Mouse (Mus musculus) lung, embryonic 14.5 days (tissue): ENCODE results near the gene Mex3d. TPM values are rescaled to one million over a fixed set of nuclear protein-coding genes. Genes with fewer than 3 reads are reported as not detected.
A peak's percentile ranks its signal among the peaks of the same experiment; 100 is the strongest.
"Not testable (repeated sequence)": the region's sequence is repeated elsewhere in the genome, so short reads cannot be mapped to it uniquely, and the experiment has no call there.

Source experiments
- ATAC-seq: fragments of 200-750 bp; cut with Nextera tagmentation; 2 replicates; pipeline ENCODE4 v1.8.0; 2017; ENCODE audit warnings: mild to moderate bottlenecking, moderate TSS enrichment, moderate library complexity; ENCODE audit not compliant: insufficient read depth
- DNase-seq: peaks from one replicate; pipeline ENCODE4 v3.0.0-alpha.2; 2015
- H3K27ac ChIP-seq: fragments of 300-500 bp; sonication (generic); 2 replicates; pipeline ENCODE4 v1.5.1; 2014; ENCODE audit warnings: low read depth, mild to moderate bottlenecking, moderate library complexity
- H3K27me3 ChIP-seq: fragments of 300-500 bp; sonication (generic); 2 replicates; pipeline ENCODE4 v1.6.1; 2014; ENCODE audit warnings: low read length, control low read depth; ENCODE audit not compliant: insufficient read depth
- H3K36me3 ChIP-seq: fragments of 300-500 bp; sonication (generic); 2 replicates; pipeline ENCODE4 v1.6.1; 2014; ENCODE audit warnings: control low read depth; ENCODE audit not compliant: insufficient read depth
- H3K4me1 ChIP-seq: fragments of 300-500 bp; sonication (generic); 2 replicates; pipeline ENCODE4 v1.6.1; 2014; ENCODE audit warnings: antibody characterized with exemption, control low read depth; ENCODE audit not compliant: insufficient read depth
- H3K4me2 ChIP-seq: fragments of 300-500 bp; sonication (generic); 2 replicates; pipeline ENCODE4 v1.6.1; 2014; ENCODE audit warnings: mild to moderate bottlenecking
- H3K4me3 ChIP-seq: fragments of 300-500 bp; sonication (generic); 2 replicates; pipeline ENCODE4 v1.5.1; 2014; ENCODE audit warnings: low read depth, low read length
- H3K9ac ChIP-seq: fragments of 300-500 bp; sonication (generic); 2 replicates; pipeline ENCODE4 v1.6.1; 2014
- H3K9me3 ChIP-seq: fragments of 300-500 bp; sonication (generic); 2 replicates; pipeline ENCODE4 v1.6.1; 2016; ENCODE audit warnings: low read depth, low read length, control low read depth
- CTCF ChIP-seq: IDR thresholded peaks from 2 replicates; pipeline ENCODE4 v1.5.1; 2016; ENCODE audit warnings: antibody characterized with exemption, low read depth
- WGBS: fragments of 180-500 bp; shearing (Covaris S2); extraction: QIAGEN DNeasy Blood & Tissue Kit; methylation state at CpG from one replicate; pipeline ENCODE4 v1.1.7; 2014; 5-methylcytosine and 5-hydroxymethylcytosine counted together
- polyA plus RNA-seq: library from polyadenylated mRNA; unstranded; fragments of >200 nt; fragmentation: Nextera tagmentation; extraction: Ambion mirVana; gene quantifications from 2 replicates; pipeline ENCODE4 v1.2.1, GENCODE M21; 2014

The Mex3d gene
- polyA plus RNA-seq, 1 experiment from 2014 or later, result 8.6 TPM

- Histone ChIP-seq H3K9ac (peak overlapping the region; percentile 26; the same call in 1 of the 2 replicates), H3K4me1 (peaks cover 18% of the 10 kb centered on the region; the same call in 1 of the 2 replicates), H3K36me3 (no peaks in the 10 kb centered on the region), H3K4me3 (peak overlapping the region; percentile 36), H3K4me2 (peak overlapping the region; percentile 60), H3K27ac (no peak overlapping the region), H3K27me3 (peaks cover 97% of the 10 kb centered on the region), H3K9me3 (no peaks in the 10 kb centered on the region)
- WGBS, result 8% methylated on average over 17 of the region's 17 CpGs
- TF ChIP-seq CTCF, result no peak
- no peak for DNase-seq
- ATAC-seq, result no peak
These were observed 39.9 kb downstream of the Mex3d start for GRCm38 (mm10) chr10:80347514-80347967.

- H3K9ac ChIP-seq, H3K4me3 ChIP-seq, H3K36me3 ChIP-seq, H3K9me3 ChIP-seq, DNase-seq, ATAC-seq, H3K27ac ChIP-seq, H3K4me2 ChIP-seq: not testable (repeated sequence)
- Histone ChIP-seq H3K4me1 (peaks cover 18% of the 10 kb centered on the region; the same call in 1 of the 2 replicates), H3K27me3 (peaks cover 97% of the 10 kb centered on the region)
- WGBS, result 76% methylated on average over 5 of the region's 6 CpGs
These were observed 41.5 kb downstream of the Mex3d start for GRCm38 (mm10) chr10:80345929-80346328.

- peaks cover 97% of the 10 kb centered on the region for H3K27me3 ChIP-seq
- 2% methylated on average over 16 of the region's 16 CpGs for WGBS
- no peaks in the 10 kb centered on the region for H3K9me3 ChIP-seq
- peak overlapping the region; percentile 4; the same call in 1 of the 2 replicates for H3K4me3 ChIP-seq
- TF ChIP-seq CTCF, result no peak
- H3K36me3 ChIP-seq, result no peaks in the 10 kb centered on the region
- no peak for ATAC-seq
- no peak overlapping the region for H3K9ac ChIP-seq
- peaks cover 18% of the 10 kb centered on the region; the same call in 1 of the 2 replicates for H3K4me1 ChIP-seq
- peak overlapping the region; percentile 36 for H3K4me2 ChIP-seq
- H3K27ac ChIP-seq, result no peak overlapping the region
- no peak for DNase-seq
These were observed 42.3 kb downstream of the Mex3d start for GRCm38 (mm10) chr10:80345122-80345521.

- H3K36me3 ChIP-seq, result no peaks in the 10 kb centered on the region
- peak overlapping the region; percentile 36 for H3K4me2 ChIP-seq
- WGBS, result 44% methylated on average over 9 of the region's 9 CpGs
- H3K27ac ChIP-seq, result no peak overlapping the region
- no peak for ATAC-seq
- H3K4me3 ChIP-seq, result no peak overlapping the region
- H3K4me1 ChIP-seq, result peaks cover 18% of the 10 kb centered on the region; the same call in 1 of the 2 replicates
- TF ChIP-seq CTCF, result no peak
- H3K9me3 ChIP-seq, result no peaks in the 10 kb centered on the region
- no peak for DNase-seq
- no peak overlapping the region for H3K9ac ChIP-seq
- H3K27me3 ChIP-seq, result peaks cover 87% of the 10 kb centered on the region
These were observed 43.3 kb downstream of the Mex3d start for GRCm38 (mm10) chr10:80344131-80344661.

DNA sequence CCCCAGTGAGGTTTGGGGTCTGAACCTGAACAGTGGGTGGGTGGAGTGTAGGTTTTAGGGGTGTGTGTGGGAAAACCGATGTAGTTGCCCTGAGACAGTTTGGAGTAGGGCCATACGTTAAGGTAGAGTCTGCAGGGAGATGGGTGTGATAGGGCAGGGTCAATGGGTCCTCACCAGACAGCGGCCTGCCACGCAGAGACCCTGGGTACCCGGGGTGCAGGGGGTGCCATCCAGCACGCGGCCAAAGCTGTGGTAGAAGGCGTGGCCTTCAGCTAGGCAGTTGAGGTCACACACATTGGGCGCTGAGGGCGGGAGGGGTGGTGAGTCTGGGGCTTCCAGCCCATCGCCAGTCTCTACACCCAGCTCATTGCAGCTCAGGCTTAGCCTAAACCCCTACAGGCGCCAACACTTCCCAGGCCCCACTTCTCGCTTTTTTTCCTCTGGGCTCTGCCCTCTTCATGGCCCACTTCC lies 44.0 kb downstream of the Mex3d start:
- Histone ChIP-seq H3K27ac (0 out of 2 replicates have a peak overlapping the region, but pooled peaks have one; percentile 12), H3K9ac (peak overlapping the region; percentile 16; the same call in 1 of the 2 replicates), H3K27me3 (peaks cover 80% of the 10 kb centered on the region), H3K4me2 (peak overlapping the region; percentile 59), H3K36me3 (no peaks in the 10 kb centered on the region), H3K4me3 (peak overlapping the region; percentile 34), H3K4me1 (peaks cover 12% of the 10 kb centered on the region; the same call in 1 of the 2 replicates), H3K9me3 (no peaks in the 10 kb centered on the region)
- DNase-seq (no peak), ATAC-seq (peak; percentile 12; the same call in 1 of the 2 replicates)
- 21% methylated on average over 13 of the region's 13 CpGs for WGBS
- TF ChIP-seq CTCF, result no peak

- Histone ChIP-seq H3K4me1 (peaks cover 7% of the 10 kb centered on the region; the same call in 1 of the 2 replicates), H3K4me3 (peak overlapping the region; percentile 34), H3K27ac (0 out of 2 replicates have a peak overlapping the region, but pooled peaks have one; percentile 12), H3K36me3 (no peaks in the 10 kb centered on the region), H3K9me3 (no peaks in the 10 kb centered on the region), H3K27me3 (peaks cover 74% of the 10 kb centered on the region), H3K4me2 (peak overlapping the region; percentile 59), H3K9ac (no peak overlapping the region)
- DNase-seq (peak; percentile 91), ATAC-seq (peak; percentile 77)
- WGBS, result 1% methylated on average over 32 of the region's 33 CpGs
- no peak for TF ChIP-seq CTCF
These were observed 44.6 kb downstream of the Mex3d start for GRCm38 (mm10) chr10:80342749-80343424.

- H3K27ac ChIP-seq, result no peak overlapping the region
- peak overlapping the region; percentile 59 for H3K4me2 ChIP-seq
- no peaks in the 10 kb centered on the region for H3K36me3 ChIP-seq
- H3K9me3 ChIP-seq, result no peaks in the 10 kb centered on the region
- peak overlapping the region; percentile 34 for H3K4me3 ChIP-seq
- H3K4me1 ChIP-seq, result peaks cover 7% of the 10 kb centered on the region; the same call in 1 of the 2 replicates
- ATAC-seq, result peak; percentile 21
- DNase-seq, result no peak
- peaks cover 69% of the 10 kb centered on the region for H3K27me3 ChIP-seq
- no peak overlapping the region; the same call in 1 of the 2 replicates for H3K9ac ChIP-seq
- TF ChIP-seq CTCF, result no peak
- WGBS, result 2% methylated on average over 26 of the region's 26 CpGs
These were observed 45.1 kb downstream of the Mex3d start for GRCm38 (mm10) chr10:80342305-80342748.
